8 mouse cellular contexts compared by ENCODE assay signal in the genomic region with DNA sequence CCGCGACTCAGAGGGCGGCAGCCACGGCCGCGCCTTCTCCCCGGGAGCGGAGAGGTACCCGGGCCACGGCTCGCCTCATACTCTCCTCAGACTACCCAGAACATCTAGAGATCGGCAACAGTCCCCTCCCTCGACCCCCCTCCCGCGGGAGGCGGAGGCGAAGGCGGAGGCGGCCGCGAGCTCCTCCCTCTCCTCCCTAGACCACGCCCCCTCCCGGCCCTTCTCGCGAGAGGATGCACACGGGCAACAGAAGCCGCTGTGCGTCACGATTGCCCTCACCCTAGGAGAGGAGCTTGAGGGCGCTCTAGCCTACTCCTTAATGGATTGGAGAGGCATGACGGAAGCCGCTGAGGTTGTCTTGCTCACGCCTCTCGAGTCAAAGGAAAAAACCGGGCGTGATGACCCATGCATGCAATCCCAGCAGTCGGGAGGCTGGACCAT. TPM values are rescaled to one million over a fixed set of nuclear protein-coding genes. Genes with fewer than 3 reads are reported as not detected.
DNase-seq lines count a peak whose midpoint lies in the region; ATAC-seq lines count a peak whose summit lies in the region.

A gene (minus strand): TSS at position 116 of the 441 bp plus-strand sequence.
A gene (plus strand): TSS at position 278 of the 441 bp plus-strand sequence.

- peak; percentile 99 for DNase-seq in adipocyte (ENCODE audit: low spot score)
- DNase-seq in embryo, embryonic 10 days (ENCODE audit: low spot score) = peak; percentile 98
- DNase-seq in gastrocnemius, postnatal 10 days = peak; percentile 100
- DNase-seq in induced T-regulatory cell, adult 2 months (ENCODE audit: low read depth) = peak; percentile 99
- DNase-seq in left cerebral cortex, adult 9 months (ENCODE audit: low spot score in 2 of 2) = peak; percentile 98 to 99
- peak; percentile 100 for DNase-seq in right cerebral cortex, postnatal 14 days
- DNase-seq in urinary bladder, postnatal 36 days (ENCODE audit: low spot score in 2 of 2) = peak; percentile 100

- peak; percentile 79 for ATAC-seq in megakaryocyte progenitor cell, adult 5-6 weeks (replicated peaks; ENCODE audit: poor library complexity)

RNA-seq across cellular contexts. Expression of the first gene that starts in this region (rescaled TPM):
- 100 to 1,000 TPM; 128 to 135 TPM for total RNA-seq in gastrocnemius, postnatal 10 days (2021)
- 8.5 and 12.9 TPM in 2 replicates for total RNA-seq in megakaryocyte progenitor cell, adult 5-6 weeks (2015)
- total RNA-seq in megakaryocyte progenitor cell, adult 5-6 weeks (2017) = 8.9 and 11.1 TPM in 2 replicates

RNA-seq across cellular contexts. Expression of the second gene that starts in this region (rescaled TPM):
- total RNA-seq in gastrocnemius, postnatal 10 days (2021) = 100 to 1,000 TPM; 148 to 186 TPM
- total RNA-seq in megakaryocyte progenitor cell, adult 5-6 weeks (2015) = 120 and 125 TPM in 2 replicates
- 78.8 and 95.0 TPM in 2 replicates for total RNA-seq in megakaryocyte progenitor cell, adult 5-6 weeks (2017)

Comparison
In these comparisons a context has a peak if more than half of its experiments do, and no peak if none do; other contexts are left out.
1. Peak in every context shown above with its lines: DNase-seq and ATAC-seq.
2. RNA of the first gene that starts in this region (total RNA-seq): 128 to 135 TPM in gastrocnemius, postnatal 10 days; 8.5 to 12.9 TPM in megakaryocyte progenitor cell, adult 5-6 weeks; every median in the first group is over 4 times any median in the second.